Mouse (Mus musculus) limb, embryonic 14.5 days (tissue): Measurements from ENCODE around the gene Bmp6. TPM values are rescaled to one million over a fixed set of nuclear protein-coding genes. Genes with fewer than 3 reads are reported as not detected.

Experiments
- ATAC-seq: fragments of 200-750 bp; cut with Nextera tagmentation; 2 replicates; pipeline ENCODE4 v1.8.0; 2017; ENCODE audit warnings: low read depth, moderate number of reproducible peaks, moderate TSS enrichment; ENCODE audit not compliant: low FRiP score
- DNase-seq: peaks from one replicate; pipeline ENCODE4 v3.0.0-alpha.2; 2015; ENCODE audit warnings: low spot score
- H3K27ac ChIP-seq: fragments of 300-500 bp; sonication (generic); replicated peaks from 2 replicates; pipeline ENCODE4 v1.5.1; 2014; ENCODE audit warnings: low read depth, mild to moderate bottlenecking, low read length, moderate library complexity, mixed read lengths
- H3K27me3 ChIP-seq: fragments of 300-500 bp; sonication (generic); 2 replicates; pipeline ENCODE4 v1.6.1; 2014; ENCODE audit warnings: low read length, mixed read lengths; ENCODE audit not compliant: control insufficient read depth, insufficient read depth
- H3K36me3 ChIP-seq: fragments of 300-500 bp; sonication (generic); 2 replicates; pipeline ENCODE4 v1.6.1; 2014; ENCODE audit warnings: mild to moderate bottlenecking, low read length, moderate library complexity, mixed read lengths; ENCODE audit not compliant: control insufficient read depth, insufficient read depth
- H3K4me1 ChIP-seq: fragments of 300-500 bp; sonication (generic); 2 replicates; pipeline ENCODE4 v1.6.1; 2014; ENCODE audit warnings: antibody characterized with exemption, low read length, mixed read lengths; ENCODE audit not compliant: control insufficient read depth, insufficient read depth
- H3K4me2 ChIP-seq: fragments of 300-500 bp; sonication (generic); replicated peaks from 2 replicates; pipeline ENCODE4 v1.6.1; 2014; ENCODE audit warnings: low read depth, mild to moderate bottlenecking, low read length, moderate library complexity; ENCODE audit not compliant: severe bottlenecking
- H3K4me3 ChIP-seq: fragments of 300-500 bp; sonication (generic); replicated peaks from 2 replicates; pipeline ENCODE4 v1.5.1; 2014; ENCODE audit warnings: low read length
- H3K9ac ChIP-seq: fragments of 300-500 bp; sonication (generic); 2 replicates; pipeline ENCODE4 v1.6.1; 2014; ENCODE audit warnings: mild to moderate bottlenecking, low read depth, low read length, moderate library complexity; ENCODE audit not compliant: severe bottlenecking
- H3K9me3 ChIP-seq: fragments of 300-500 bp; sonication (generic); 2 replicates; pipeline ENCODE4 v1.6.1; 2016; ENCODE audit warnings: low read length; ENCODE audit not compliant: control insufficient read depth
- POLR2A ChIP-seq: fragments of 200-500 bp; IDR thresholded peaks from 2 replicates; pipeline ENCODE4 v1.8.0; 2012; ENCODE audit warnings: inconsistent platforms, mild to moderate bottlenecking, moderate library complexity, borderline replicate concordance; ENCODE audit not compliant: insufficient read depth, insufficient read length; ENCODE audit errors: extremely low read depth
- WGBS: fragments of 180-500 bp; shearing (Covaris S2); extraction: QIAGEN DNeasy Blood & Tissue Kit; methylation state at CpG from one replicate; pipeline ENCODE4 v1.1.7; 2014; 5-methylcytosine and 5-hydroxymethylcytosine counted together
- polyA plus RNA-seq, 2 experiments: library from polyadenylated mRNA; depleted of rRNA in 1 of 2; stranded (reverse) in 1 of 2; unstranded in 1 of 2; fragments of >200 nt; fragmentation: Nextera tagmentation in 1 of 2; extraction: Ambion mirVana in 1 of 2; gene quantifications; 2 replicates each; pipeline versions ENCODE4 v1.2.1 to v1.2.3; 2012 to 2014

The Bmp6 gene
- polyA plus RNA-seq, 2 experiments: 1.9 to 6.6 TPM

- peaks cover 17% of the 10 kb centered on the region for H3K4me1 ChIP-seq
- H3K9me3 ChIP-seq: no peaks in the 10 kb centered on the region
- WGBS: 80% methylated on average over 4 of the region's 4 CpGs
- DNase-seq (no peak), ATAC-seq (no peak)
- no peak overlapping the region for H3K27ac ChIP-seq
- H3K4me2 ChIP-seq: no peak overlapping the region
- no peak overlapping the region for H3K9ac ChIP-seq
- H3K4me3 ChIP-seq: no peak overlapping the region
- peaks cover 60% of the 10 kb centered on the region for H3K36me3 ChIP-seq
- TF ChIP-seq POLR2A: no peak
- H3K27me3 ChIP-seq: no peaks in the 10 kb centered on the region
Observed at GRCm38 (mm10) chr13:38522056-38522654, 177.2 kb downstream of the Bmp6 start.

GRCm38 (mm10) chr13:38523231-38523630 is 178.3 kb downstream of the Bmp6 start:
- ATAC-seq: no peak
- no peak for DNase-seq
- H3K9ac ChIP-seq: no peak overlapping the region
- no peak overlapping the region for H3K27ac ChIP-seq
- no peaks in the 10 kb centered on the region for H3K27me3 ChIP-seq
- no peak overlapping the region for H3K4me3 ChIP-seq
- 88% methylated on average over 11 of the region's 11 CpGs for WGBS
- peaks cover 18% of the 10 kb centered on the region for H3K4me1 ChIP-seq
- H3K9me3 ChIP-seq: no peaks in the 10 kb centered on the region
- no peak for TF ChIP-seq POLR2A
- H3K4me2 ChIP-seq: no peak overlapping the region
- peaks cover 50% of the 10 kb centered on the region for H3K36me3 ChIP-seq

- Histone ChIP-seq H3K4me1 (peaks cover 18% of the 10 kb centered on the region), H3K4me2 (no peak overlapping the region), H3K4me3 (no peak overlapping the region), H3K27me3 (no peaks in the 10 kb centered on the region), H3K9me3 (no peaks in the 10 kb centered on the region), H3K27ac (no peak overlapping the region), H3K9ac (no peak overlapping the region), H3K36me3 (peaks cover 31% of the 10 kb centered on the region)
- DNase-seq (no peak), ATAC-seq (no peak)
- 82% methylated on average over 3 of the region's 3 CpGs for WGBS
- TF ChIP-seq POLR2A: no peak
Observed at GRCm38 (mm10) chr13:38525261-38525660, 180.4 kb downstream of the Bmp6 start.

- ATAC-seq: no peak
- Histone ChIP-seq H3K4me2 (peak overlapping the region; percentile 65), H3K4me3 (peak overlapping the region; percentile 92; the same call in 1 of the 2 replicates)
Observed at GRCm38 (mm10) chr13:38526116-38526515, 181.2 kb downstream of the Bmp6 start.

GRCm38 (mm10) chr13:38527041-38527796 is 182.3 kb downstream of the Bmp6 start:
- peak; percentile 39 for DNase-seq
- Histone ChIP-seq H3K36me3 (peaks cover 13% of the 10 kb centered on the region), H3K4me1 (peaks cover 18% of the 10 kb centered on the region), H3K9me3 (no peaks in the 10 kb centered on the region), H3K4me2 (peak overlapping the region; percentile 65), H3K4me3 (peak overlapping the region; percentile 92), H3K9ac (peak overlapping the region; percentile 96), H3K27ac (peak overlapping the region; percentile 93), H3K27me3 (no peaks in the 10 kb centered on the region)
- WGBS: 7% methylated on average over 15 of the region's 15 CpGs
- no peak for TF ChIP-seq POLR2A
- peak; percentile 32; the same call in 1 of the 2 replicates for ATAC-seq

More at GRCm38 (mm10) chr13:38526116-38526515, 181.2 kb downstream of the Bmp6 start:
- no peak for DNase-seq
- 77% methylated on average over 2 of the region's 2 CpGs for WGBS
- Histone ChIP-seq H3K4me1 (peaks cover 18% of the 10 kb centered on the region), H3K27ac (no peak overlapping the region), H3K9me3 (no peaks in the 10 kb centered on the region), H3K9ac (no peak overlapping the region), H3K27me3 (no peaks in the 10 kb centered on the region), H3K36me3 (peaks cover 23% of the 10 kb centered on the region)
- no peak for TF ChIP-seq POLR2A
